Mouse (Mus musculus) T-cell, adult 2 months (primary cell): ENCODE measurements at regions not wholly inside any gene's neighbourhood (a gene's known extent, or its start where the extent isn't known, plus 50 kb on each side); places are given as distances from the start of the nearest gene placed in this dataset.

Source experiments
- DNase-seq: peaks from one replicate; pipeline ENCODE4 v3.0.0; 2022; ENCODE audit warnings: low spot score

DNA sequence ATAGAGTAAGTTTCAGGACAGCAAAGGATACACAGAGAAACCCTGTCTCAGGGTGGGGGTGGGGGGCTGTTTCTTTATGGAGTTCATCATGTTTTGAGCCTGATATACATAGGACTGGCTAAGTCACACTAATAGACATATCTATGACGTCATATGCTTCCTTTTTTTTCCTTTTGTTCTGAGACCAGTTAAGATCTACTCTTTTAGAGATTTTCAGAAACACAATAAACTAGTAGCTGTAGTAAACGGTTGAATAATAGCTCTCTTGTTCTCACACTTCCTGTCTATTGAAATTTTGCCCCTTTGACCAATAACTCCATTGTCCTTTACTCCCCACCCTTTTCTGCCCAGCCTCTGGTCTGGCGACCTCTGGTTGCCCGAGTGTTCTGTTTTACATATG is 382.6 kb upstream of the Jarid2 start:
- DNase-seq: no peak

DNA sequence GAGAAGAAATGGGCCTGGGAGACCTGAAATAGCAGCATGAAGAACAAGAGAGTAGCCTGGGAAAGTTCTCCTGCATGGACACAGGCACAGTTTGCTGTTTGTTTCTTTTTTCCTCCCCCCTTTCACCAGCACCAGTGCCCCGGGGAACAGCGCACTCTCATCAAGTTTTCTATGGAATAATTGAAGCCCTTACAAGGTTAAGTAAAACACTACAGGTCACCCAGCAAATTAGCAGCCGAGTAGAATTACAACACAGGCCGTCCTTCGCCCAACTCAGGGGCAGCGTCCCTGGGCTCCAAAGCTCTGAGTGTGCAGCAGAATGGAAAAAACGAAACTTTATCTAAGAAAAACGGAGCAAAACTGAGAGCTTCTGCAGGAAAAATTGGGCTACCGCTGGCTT is 381.6 kb upstream of the Jarid2 start:
- DNase-seq: no peak

DNA sequence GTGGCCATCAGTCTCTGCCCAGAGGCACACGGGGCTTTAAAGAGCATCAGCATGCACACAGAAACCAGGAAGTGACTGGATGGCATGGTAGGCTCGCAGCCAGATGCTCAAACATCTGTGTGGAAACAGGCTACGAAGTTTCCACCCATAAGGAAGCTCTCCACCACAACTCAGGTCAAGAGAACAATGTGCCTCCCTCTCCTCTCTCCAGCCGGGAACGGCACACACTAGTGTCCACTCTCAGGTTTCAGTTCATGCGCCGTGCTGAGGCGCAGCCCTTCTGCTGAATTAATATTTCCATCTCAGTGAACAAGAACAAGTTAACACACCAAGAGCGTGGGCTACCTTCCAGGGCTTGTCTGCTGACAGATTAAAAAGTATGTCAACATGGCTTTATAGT is 375.4 kb upstream of the Jarid2 start:
- no peak for DNase-seq

DNA sequence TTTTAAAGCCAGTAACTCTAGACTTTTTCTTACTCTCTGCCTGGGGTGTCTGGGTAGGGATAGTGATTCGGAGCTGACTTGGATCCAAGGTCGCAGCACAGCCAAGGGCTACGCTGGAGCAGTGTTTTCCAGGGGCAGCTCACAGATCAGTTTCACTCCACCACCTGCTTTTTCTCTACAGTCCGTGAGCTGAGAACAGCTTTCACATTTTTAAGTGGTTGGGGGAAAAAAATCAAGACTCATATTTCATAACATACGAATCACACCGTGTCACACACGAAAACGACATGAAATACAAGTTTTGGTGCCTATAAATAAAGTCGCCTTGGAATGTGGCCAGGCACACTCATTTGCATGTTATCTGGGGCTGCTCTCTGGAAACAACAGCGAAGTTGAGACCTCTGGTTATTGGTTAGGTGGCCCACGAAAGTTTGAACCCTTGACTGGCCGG is 373.5 kb upstream of the Jarid2 start:
- DNase-seq: no peak

DNA sequence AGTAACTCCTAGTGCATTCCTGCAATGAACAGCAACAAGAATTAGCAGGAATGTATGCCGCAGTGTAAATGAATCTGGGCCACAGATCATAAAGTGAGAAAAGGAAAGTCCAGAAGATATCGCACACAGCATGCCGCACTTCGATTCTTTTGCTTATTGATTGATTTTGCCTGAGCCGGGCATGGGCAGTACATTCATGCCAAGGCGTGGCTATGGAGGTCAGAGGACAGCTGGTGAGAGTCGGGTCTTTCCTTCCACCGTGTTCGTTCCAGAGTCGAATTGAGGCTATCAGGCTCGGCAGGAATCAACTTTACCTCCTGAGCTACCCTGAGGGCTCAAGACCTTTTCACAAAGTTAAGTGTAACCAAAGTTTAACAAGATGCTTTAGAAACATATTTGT is 372.3 kb upstream of the Jarid2 start:
- DNase-seq: no peak

DNA sequence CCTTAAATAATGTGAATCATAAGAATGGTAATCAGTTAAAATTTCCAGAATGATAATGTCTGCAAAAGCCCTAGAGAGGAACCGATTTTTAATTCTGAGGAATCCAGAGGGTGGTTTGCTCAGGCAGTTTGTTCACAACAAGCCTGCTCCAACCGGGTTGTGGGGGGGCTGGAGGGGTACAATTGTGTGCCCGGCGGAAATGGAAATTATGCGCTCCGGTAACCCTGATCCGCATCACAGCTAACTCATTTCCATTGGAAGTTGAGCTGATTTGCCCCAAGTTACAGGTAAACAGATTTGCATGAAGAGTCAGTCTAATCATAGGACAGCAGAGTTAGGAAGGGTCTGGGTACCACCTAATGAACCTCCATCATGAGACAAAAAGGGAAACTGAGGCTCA is 369.9 kb upstream of the Jarid2 start:
- no peak for DNase-seq

DNA sequence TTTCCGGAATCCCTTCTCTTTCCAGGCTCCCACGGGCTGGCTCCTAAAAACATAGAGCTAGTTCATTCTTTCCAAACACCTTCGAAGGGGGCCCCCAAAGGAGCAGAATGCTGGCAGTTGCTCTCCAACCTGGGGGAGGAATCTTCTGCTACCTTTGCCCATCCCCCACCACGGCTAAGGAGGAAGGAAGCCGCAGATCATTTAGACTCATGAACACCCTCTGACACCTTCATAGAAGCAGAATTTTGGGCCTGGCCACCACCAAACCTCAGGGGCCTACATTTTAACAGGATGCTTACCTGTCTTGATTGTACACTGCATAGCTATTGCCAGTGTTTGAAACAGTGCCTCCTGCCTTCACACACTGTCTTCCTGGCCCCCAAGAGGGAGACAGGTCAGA is 369.3 kb upstream of the Jarid2 start:
- no peak for DNase-seq

DNA sequence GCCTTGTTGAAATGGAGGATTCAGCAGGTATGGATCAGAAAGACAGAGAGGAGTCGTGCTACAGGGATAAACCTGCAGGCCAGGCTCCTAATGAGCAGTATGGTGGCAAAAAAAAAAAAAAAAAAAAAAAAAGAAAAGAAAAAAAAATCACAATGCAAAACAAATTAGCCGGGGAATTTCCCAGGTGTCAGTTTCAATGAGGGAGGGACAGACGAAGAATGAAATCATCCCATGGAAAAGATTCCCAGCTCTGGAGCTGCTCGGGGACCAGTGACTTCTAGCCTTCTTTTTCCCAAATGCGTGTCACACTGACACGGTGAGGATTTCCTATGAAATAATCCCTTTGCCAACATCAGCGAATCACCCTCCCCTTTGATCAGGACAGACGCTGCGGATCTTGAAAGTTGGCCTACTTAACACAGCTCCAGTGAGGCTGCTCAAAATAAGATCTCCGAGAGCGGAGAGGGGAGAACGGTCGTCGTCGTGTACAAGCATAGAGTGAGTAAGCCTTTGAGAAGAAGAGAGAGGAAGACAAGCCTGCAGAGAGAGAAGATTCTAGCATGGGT is 368.5 kb upstream of the Jarid2 start:
- no peak for DNase-seq

DNA sequence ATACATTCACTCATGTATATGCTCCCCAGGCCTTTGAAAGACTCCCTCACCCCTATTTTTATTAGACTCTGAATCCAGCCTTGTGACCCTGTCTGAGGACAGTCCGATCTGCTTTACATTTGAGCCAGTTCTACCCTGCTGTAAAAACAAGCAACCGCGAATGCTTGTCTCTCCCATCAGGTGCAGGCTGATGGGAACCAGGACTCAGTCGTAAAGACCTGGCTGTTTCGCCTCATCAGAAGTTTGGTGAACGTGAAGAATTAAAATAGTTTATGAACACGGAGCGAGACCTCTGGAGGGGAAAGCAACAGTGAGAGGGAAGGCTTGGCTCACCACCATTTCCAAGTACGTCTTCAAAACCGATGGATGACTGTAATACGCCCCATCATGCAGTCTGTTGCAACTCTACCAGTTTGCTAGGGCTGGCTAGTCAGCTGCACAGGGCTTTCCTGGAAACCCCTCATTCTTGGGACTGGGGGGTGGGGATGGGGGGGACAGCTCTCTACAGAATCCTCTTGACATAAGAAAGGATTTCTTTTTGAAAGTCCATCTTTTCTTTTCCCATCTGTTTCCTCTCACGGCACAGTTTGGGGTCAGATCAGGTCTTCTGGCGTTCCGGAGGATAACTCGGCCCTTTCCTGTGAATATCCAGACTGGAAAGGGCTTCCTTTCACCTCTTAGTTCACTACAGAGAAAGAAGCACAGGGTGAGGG is 366.8 kb upstream of the Jarid2 start:
- DNase-seq: no peak

DNA sequence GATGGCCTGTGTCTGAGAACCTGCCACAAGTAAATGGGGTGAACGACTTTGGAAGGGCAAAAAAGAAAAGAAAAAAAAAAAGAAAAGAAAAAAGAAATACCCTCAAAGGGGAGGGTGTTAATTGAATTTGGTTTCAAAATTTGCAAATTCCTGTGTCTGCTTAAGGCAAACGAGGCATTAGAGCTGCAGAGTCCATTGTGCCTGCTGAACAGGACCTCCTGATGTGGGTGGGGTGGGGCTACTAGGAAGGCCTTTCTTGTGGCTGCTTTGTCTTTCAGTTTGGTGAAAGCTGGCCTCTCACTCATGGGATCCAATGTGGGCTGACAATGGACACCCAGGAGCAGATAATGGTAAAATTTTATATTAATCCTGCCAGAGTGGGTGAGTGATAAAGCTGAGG is 366.3 kb upstream of the Jarid2 start:
- no peak for DNase-seq

DNA sequence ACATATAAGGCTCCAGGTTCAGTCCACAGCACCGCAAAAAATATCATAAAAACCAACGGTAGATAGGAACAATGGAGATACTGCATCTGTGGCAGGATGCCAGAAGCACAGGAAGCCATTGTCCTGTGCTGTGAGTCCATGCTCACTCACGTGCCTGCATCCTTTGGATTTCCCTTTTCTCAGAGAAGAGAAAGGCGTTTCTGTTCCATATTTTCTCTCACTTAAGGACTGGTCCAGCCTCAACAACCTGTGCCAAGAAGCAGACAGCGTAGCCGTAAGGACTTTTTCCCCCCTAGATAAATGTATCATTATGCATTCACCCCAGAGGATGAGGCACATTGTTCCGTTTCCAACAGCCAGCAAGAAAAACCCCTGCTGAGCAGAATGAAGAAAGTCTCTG is 360.0 kb upstream of the Jarid2 start:
- DNase-seq: no peak

DNA sequence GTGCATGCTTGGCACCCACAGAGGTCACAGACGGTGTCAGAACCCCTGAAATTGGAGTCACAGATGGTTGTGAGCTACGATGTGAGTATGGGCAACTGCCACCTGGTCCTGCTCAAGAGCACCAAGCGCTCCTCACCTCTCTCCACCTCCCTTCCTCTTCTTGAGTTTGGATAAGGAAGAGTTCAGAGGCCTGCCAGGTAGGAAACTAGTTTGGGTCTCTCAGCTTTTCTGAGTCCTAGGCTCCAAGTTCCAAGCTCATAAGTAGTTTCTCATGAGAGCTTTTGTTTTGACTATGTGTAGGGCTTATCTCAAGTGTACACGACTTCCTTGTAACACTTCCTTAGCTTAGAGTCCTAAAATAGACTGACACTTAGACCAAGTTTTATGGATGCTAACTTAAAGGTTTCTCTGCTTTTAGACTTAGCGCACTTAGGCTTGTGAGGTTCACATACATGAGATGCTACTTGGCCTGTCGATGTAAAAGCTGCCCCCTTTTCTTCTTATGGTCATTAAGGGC is 356.9 kb upstream of the Jarid2 start:
- no peak for DNase-seq

DNA sequence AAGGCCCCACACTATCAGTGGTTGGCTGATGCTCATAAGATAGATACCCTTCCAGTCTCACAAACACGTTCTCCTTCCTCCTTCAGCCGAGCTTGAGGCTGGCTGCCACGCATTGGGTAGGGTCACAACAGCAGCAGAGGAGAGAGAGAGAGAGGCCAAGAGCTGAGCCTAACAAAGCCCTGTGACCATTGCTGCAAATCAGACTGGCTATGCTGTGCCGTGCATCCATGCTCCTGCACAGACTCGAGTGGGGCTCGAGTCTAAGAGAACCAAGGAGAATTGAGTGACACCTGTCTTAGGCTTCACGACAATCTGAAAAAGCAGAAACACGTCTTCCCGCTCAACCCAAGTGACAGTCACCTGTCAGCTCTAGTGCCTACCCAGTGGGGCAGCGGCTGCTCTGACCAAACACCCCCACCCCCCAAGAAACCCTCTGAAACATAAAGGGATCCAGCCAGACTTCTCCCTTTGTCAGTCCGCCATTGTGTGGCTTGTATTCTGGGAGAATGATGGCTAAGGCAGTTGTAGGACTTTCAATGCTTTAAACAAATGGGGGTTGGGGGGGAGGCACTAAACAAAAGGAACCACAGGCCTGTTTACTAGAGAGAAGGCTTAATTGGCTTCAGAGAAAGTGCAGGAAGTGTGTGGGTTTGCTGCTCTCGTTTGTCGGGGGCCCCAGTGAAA is 353.7 kb upstream of the Jarid2 start:
- DNase-seq: peak; percentile 10

DNA sequence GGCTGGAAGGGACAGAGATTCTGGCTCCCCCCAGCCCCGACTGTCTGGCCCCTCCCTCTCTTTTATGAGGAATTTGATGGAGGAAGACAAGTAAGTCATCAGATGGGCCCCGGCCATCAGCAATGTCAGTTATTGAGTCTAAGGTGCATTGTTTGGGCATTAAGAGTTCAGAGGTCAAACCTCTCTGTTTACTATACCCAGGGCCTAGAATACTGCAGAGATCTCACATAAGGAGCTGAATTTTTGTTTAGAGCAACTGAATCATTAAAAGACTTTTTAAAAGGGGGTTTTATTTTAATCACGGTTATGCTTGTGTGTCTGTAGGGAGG is 353.1 kb upstream of the Jarid2 start:
- DNase-seq: no peak

DNA sequence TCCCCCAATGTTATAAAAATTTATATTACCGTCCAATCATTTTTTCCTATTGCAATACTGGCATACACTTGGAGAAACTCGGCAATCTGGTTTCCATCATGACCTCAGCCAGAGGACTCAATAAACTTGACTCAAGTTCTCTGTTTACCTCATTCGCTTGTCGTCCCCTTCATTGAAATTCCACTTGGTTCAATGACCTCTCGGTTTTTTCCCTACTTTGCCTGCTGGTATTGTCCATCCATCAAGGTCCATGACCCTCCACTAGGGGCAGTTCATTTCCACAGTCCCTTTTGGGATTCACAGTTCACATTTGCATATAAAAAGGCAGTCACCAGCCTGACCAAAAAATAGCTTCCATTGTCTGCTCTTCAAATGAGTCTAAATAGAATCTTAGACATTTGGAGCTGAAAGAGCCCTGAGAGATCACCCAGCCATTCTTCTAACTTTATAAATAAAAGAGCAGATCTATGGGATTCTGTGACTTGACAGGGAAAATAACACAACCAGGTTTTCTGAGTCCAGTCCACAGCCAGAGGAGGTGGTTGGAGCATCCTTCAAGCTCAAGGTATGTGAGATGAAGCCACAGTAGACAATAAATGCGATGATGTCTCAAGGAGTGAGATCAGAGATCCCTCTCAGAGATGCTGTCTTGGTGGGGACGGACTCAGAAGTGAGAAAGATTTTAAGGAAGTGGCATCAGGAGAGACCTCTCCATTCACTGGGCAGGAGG is 347.4 kb upstream of the Jarid2 start:
- DNase-seq: no peak

DNA sequence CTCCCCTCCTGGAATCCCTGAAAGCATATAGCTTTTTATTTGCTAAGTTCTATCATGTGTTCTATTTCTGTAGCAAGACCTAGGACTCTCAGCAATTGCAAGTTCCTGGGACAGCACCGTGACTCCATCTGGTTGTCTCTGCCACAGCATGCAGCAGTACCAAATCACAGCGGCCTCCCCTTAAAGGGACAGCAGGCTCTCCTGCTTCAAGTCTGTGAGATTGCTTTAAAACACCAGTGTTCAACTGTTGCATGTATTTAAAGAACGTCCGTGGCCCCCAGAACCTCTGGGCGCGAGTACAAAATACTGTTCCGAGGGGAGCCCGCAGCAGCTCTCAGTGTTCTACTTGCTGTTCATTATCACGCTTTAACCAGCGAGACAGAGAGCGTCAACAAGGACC is 346.0 kb upstream of the Jarid2 start:
- DNase-seq: no peak

DNA sequence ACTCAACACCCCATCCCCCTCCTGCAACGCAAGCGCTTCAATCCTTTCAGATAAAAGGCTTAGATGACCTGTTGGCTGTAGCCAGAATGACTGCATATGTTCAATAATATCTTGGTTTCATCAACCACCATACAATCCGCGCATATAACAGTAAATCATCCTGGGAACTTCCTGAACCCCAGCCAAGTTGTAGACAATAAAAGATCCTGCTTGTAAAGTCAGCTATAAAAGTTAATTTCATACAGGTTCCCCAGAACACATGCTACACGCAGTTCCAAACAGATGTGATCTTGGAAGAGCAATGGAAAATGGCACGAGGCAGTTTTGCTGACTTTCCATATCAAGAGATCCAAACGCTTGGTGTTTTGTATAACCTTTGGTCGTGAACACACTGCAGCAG is 342.5 kb upstream of the Jarid2 start:
- no peak for DNase-seq

DNA sequence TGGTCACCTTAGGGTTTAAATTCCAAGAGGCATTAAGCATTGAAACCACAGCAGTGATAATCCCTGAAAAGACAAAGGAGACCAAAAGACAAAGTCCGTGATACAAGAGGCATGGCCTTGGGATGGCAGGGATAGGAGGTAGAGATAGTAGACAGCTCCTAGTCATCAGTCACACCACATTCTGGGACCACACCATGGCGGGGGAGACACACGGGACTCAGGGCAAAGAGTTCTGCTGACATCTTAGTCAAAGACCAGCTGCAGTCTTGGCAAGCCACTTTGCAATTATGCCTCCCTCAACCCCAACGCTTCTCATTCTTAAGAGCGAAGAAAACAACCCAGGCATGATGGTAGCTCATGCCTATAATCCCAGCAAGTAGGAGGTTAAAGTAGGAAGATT is 339.6 kb upstream of the Jarid2 start:
- no peak for DNase-seq

DNA sequence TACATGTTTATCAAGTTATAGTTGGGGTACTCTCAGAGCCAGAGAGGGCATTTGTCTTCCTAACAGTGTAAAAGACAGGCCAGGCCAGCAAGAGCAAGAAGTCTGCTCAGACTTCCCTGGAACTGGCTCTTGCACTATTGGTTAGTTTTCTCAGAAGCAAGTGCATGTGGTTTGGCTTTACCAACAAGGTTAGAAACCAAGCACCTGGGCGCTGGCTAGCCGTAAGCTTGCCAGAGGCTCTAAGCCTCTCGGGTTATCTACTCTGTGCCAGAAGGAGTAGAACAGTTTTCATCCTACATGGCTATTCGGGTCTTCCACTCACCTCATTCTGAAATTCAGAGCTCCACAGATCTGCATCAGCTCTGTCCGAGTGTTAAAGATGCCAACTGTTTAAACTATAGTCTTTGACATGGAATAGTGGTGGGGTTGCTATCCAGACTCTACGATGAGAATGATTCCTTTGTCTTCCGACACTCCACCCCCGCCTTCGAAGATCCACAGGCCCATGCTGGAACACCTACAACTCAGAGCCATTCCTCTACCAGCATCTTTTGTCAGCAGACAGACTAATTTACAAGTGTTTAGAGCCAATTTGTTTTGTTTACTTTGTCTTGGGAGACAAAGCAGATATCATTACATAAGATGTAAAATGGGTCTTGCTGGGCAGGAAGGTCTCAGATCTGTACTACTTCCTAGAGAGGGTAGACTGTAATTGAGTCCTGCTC is 338.4 kb upstream of the Jarid2 start:
- no peak for DNase-seq

DNA sequence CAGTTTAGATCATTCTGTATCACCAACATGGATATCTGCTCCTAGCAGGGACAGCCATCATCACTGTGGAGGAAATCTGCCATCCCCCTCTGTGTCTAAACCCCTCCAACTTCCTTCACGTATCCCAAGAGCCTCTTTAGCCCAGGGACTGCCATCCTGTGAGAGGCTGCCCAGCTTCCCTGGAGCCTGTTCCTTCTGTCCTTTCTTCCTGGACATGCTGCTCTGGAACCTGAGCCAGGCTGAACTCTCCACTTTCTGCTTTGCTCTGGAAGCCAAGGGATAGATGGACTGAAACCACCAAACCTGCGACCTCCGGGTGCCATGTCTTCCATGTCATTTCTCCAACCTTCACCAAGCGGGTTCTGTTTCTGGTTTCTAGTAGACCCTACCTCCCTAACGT is 335.3 kb upstream of the Jarid2 start:
- no peak for DNase-seq

DNA sequence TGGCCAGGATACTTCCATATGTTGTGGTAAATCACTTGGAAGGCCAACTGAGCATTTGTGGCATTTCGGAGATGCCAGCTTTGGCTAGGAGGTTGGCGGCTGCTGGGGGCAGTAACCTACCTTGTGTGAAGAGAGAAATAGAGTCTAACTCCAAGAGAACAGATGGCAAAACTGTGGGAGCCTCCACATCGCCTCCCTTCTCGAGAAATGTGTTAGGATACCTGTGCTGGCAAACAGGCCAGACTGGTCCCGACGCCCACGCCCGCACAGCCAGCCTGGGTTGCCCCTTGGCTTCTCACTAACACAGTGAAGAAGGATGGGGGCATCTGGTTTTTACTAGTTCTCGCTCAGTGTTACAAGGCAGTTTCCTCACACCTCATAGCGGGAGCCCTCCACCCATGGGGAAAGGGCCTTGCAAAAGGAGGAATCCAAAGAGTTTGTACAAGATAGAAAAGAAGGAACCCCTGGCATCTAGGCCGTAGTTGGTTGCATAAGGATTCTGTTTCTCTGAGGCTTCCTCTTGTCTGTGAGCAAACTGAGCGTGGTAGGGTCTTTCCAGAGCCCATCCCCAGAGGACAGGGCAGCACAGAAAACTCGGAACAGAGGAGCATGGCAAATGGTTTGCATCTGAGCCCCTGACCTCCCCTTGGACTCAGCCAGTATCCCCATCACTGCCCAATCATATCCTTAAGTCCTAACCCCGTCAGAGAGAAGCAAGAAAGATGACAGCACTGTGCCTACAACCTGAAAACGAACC is 330.5 kb upstream of the Jarid2 start:
- no peak for DNase-seq

DNA sequence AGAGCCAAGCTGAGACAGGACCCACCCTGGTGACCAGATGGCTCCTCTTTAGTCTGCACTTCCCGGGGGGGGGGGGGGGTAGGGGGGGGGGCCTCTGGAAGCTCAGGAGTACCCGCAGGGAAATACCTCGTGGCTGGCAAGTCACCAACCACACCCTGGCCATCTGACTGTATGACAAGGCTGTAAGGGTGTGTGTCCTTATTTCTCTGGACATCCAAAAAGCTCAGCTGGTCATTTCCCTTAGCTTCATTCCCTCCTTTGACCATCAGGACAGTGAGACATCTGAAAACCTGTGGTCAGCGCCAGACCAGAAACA is 329.9 kb upstream of the Jarid2 start:
- DNase-seq: no peak
